8 mouse cellular contexts compared by ENCODE assay signal in genomic region chr15:64627258-64627657, GRCm38 (mm10).
DNase-seq lines count a peak whose midpoint lies in the region; ATAC-seq and TF ChIP-seq lines count a peak whose summit lies in the region.

No protein-coding gene starts in this region.

- no peaks in the 10 kb centered on the region for H3K9me3 ChIP-seq in embryonic facial prominence, embryonic 15.5 days (replicated peaks)
- H3K9me3 ChIP-seq in heart, embryonic 13.5 days = no peaks in the 10 kb centered on the region
- no peaks in the 10 kb centered on the region for H3K9me3 ChIP-seq in kidney, embryonic 15.5 days (replicated peaks)
- no peaks in the 10 kb centered on the region for H3K9me3 ChIP-seq in limb, embryonic 13.5 days

- H3K4me1 ChIP-seq in bone marrow macrophage, adult 2 months (ENCODE audit: control insufficient read depth, insufficient read depth, low read length) = peaks cover 7% of the 10 kb centered on the region
- H3K4me1 ChIP-seq in embryonic facial prominence, embryonic 15.5 days = no peaks in the 10 kb centered on the region
- peaks cover 3% of the 10 kb centered on the region for H3K4me1 ChIP-seq in heart, embryonic 13.5 days
- 0 out of 2 replicates have a peak, but pooled peaks cover 3% of the 10 kb centered on the region for H3K4me1 ChIP-seq in kidney, embryonic 15.5 days
- 0 out of 2 replicates have a peak, but pooled peaks cover 2% of the 10 kb centered on the region for H3K4me1 ChIP-seq in limb, embryonic 13.5 days

- peak; percentile 78 for DNase-seq in CD4-positive, CD25-positive, alpha-beta regulatory T cell, adult 2 months (ENCODE audit: low read depth, low spot score)
- DNase-seq in natural killer cell, adult 2 months (ENCODE audit: low spot score in 2 of 2) = peak; percentile 24 to 43
- peak; percentile 74 for DNase-seq in splenic B cell, adult 2 months (ENCODE audit: low read depth, low spot score)

- ATAC-seq in embryonic facial prominence, embryonic 15.5 days (ENCODE audit: insufficient number of reproducible peaks, low FRiP score, low TSS enrichment, low read depth) = no peak
- no peak for ATAC-seq in heart, embryonic 13.5 days (ENCODE audit: extremely low read depth, insufficient number of reproducible peaks, low FRiP score, low TSS enrichment)
- ATAC-seq in kidney, embryonic 15.5 days (replicated peaks; ENCODE audit: low FRiP score) = 0 out of 2 replicates have a peak, but pooled peaks have one; percentile 33
- 0 out of 2 replicates have a peak, but pooled peaks have one; percentile 51 for ATAC-seq in limb, embryonic 13.5 days (ENCODE audit: low FRiP score, low read depth)

- no peaks in the 10 kb centered on the region for H3K27me3 ChIP-seq in embryonic facial prominence, embryonic 15.5 days
- H3K27me3 ChIP-seq in heart, embryonic 13.5 days (replicated peaks) = peaks cover 8% of the 10 kb centered on the region
- H3K27me3 ChIP-seq in kidney, embryonic 15.5 days = no peaks in the 10 kb centered on the region
- no peaks in the 10 kb centered on the region for H3K27me3 ChIP-seq in limb, embryonic 13.5 days
- no peaks in the 10 kb centered on the region for H3K27me3 ChIP-seq in splenic B cell, adult 2 months (ENCODE audit: control insufficient read depth, insufficient read depth, low read length, poor library complexity, severe bottlenecking)

- H3K36me3 ChIP-seq in embryonic facial prominence, embryonic 15.5 days = no peaks in the 10 kb centered on the region
- H3K36me3 ChIP-seq in heart, embryonic 13.5 days = no peaks in the 10 kb centered on the region
- no peaks in the 10 kb centered on the region for H3K36me3 ChIP-seq in kidney, embryonic 15.5 days
- no peaks in the 10 kb centered on the region for H3K36me3 ChIP-seq in limb, embryonic 13.5 days
- no peaks in the 10 kb centered on the region for H3K36me3 ChIP-seq in splenic B cell, adult 2 months (ENCODE audit: control insufficient read depth, insufficient read depth, low read length, poor library complexity, severe bottlenecking)

- H3K4me2 ChIP-seq in embryonic facial prominence, embryonic 15.5 days (replicated peaks) = 0 out of 2 replicates have a peak overlapping the region, but pooled peaks have one; percentile 15
- H3K4me2 ChIP-seq in heart, embryonic 13.5 days = peak overlapping the region; percentile 45
- H3K4me2 ChIP-seq in kidney, embryonic 15.5 days = peak overlapping the region; percentile 44
- H3K4me2 ChIP-seq in limb, embryonic 13.5 days (replicated peaks) = peak overlapping the region; percentile 48

- WGBS in embryonic facial prominence, embryonic 15.5 days = 15% methylated on average over 9 of the region's 9 CpGs
- 14% methylated on average over 9 of the region's 9 CpGs for WGBS in heart, embryonic 13.5 days
- WGBS in kidney, embryonic 15.5 days = 11% methylated on average over 9 of the region's 9 CpGs
- WGBS in limb, embryonic 13.5 days = 10% methylated on average over 9 of the region's 9 CpGs

- no peak overlapping the region for H3K4me3 ChIP-seq in bone marrow macrophage, adult 2 months (ENCODE audit: insufficient read depth, low read length)
- no peak overlapping the region for H3K4me3 ChIP-seq in embryonic facial prominence, embryonic 15.5 days (replicated peaks)
- no peak overlapping the region for H3K4me3 ChIP-seq in heart, embryonic 13.5 days
- no peak overlapping the region for H3K4me3 ChIP-seq in kidney, embryonic 15.5 days (replicated peaks)
- no peak overlapping the region for H3K4me3 ChIP-seq in limb, embryonic 13.5 days

- H3K9ac ChIP-seq in embryonic facial prominence, embryonic 15.5 days = no peak overlapping the region
- H3K9ac ChIP-seq in heart, embryonic 13.5 days = no peak overlapping the region
- no peak overlapping the region for H3K9ac ChIP-seq in kidney, embryonic 15.5 days
- no peak overlapping the region for H3K9ac ChIP-seq in limb, embryonic 13.5 days

- no peak for TF ChIP-seq POLR2A in bone marrow macrophage, adult 2 months (IDR thresholded peaks at IDR 0.05; ENCODE audit: borderline replicate concordance, low read depth, low read length)

- peak; percentile 63 for TF ChIP-seq CTCF in bone marrow macrophage, adult 2 months (IDR thresholded peaks at IDR 0.05; ENCODE audit: low read depth, low read length)

- H3K27ac ChIP-seq in bone marrow macrophage, adult 2 months (ENCODE audit: insufficient read depth, low read depth, low read length) = no peak overlapping the region
- no peak overlapping the region for H3K27ac ChIP-seq in embryonic facial prominence, embryonic 15.5 days (replicated peaks)
- no peak overlapping the region for H3K27ac ChIP-seq in heart, embryonic 13.5 days (replicated peaks)
- H3K27ac ChIP-seq in kidney, embryonic 15.5 days = no peak overlapping the region
- no peak overlapping the region for H3K27ac ChIP-seq in limb, embryonic 13.5 days

Comparison
In these comparisons a context has a peak if more than half of its experiments do, and no peak if none do; other contexts are left out.
1. ATAC-seq: peak in kidney, embryonic 15.5 days (single experiment) and limb, embryonic 13.5 days (single experiment); none in embryonic facial prominence, embryonic 15.5 days (single experiment) and heart, embryonic 13.5 days (single experiment).
2. Peak in every context shown above with its lines, with median percentiles within 50 percentile points of each other: DNase-seq and H3K4me2 ChIP-seq.